In the genomic region with DNA sequence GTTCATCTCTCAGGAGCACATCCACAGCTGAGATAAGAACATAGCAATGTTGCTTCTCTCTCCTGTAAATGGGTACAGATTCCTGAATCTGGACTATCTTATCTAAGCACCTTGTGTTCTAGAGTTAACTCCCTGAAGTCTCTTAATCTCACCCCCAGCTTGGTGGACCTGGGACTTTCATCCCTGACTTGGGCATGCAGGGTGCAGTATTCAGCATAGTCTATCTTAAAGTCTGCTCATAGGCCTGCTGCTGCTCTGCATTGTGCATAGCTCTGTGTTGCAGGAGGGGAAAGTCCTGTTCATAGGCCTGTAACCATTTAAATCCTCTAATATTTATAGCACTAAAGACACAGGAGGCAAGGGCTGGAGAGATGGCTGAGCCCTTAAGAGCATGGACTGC, we compare ENCODE assay signal across 8 mouse cellular contexts. TPM values are rescaled to one million over a fixed set of nuclear protein-coding genes. Genes with fewer than 3 reads are reported as not detected.
DNase-seq lines count a peak whose midpoint lies in the region; ATAC-seq and TF ChIP-seq lines count a peak whose summit lies in the region.
"Not testable (repeated sequence)": the region's sequence is repeated elsewhere in the genome, so short reads cannot be mapped to it uniquely, and the experiment has no call there.
"Had no signal": no experiment of that assay in that cellular context is flagged by ENCODE, and none has a peak within 500 bp of the region (broad histone marks: within the 10 kb centered on the region; RNA-seq: fewer than 3 reads in every experiment).

No protein-coding gene starts in this region.

- TF ChIP-seq CTCF in intestine, postnatal 0 days (IDR thresholded peaks at IDR 0.05; ENCODE audit: low read depth); small intestine, adult 2 months (IDR thresholded peaks at IDR 0.05; ENCODE audit: extremely low read depth, insufficient read length, insufficient replicate concordance, low read depth, low read length): not testable (repeated sequence)

- peak; percentile 34 for DNase-seq in intestine, embryonic 14.5 days (ENCODE audit: low spot score)

- not testable (repeated sequence) for ATAC-seq in intestine, embryonic 14.5 days (replicated peaks; ENCODE audit: low FRiP score, low TSS enrichment, low read depth)
- peak; percentile 50 for ATAC-seq in intestine, embryonic 16.5 days
- peak; percentile 61 for ATAC-seq in intestine, postnatal 0 days

- not testable (repeated sequence) for H3K4me1 ChIP-seq in intestine, embryonic 14.5 days (replicated peaks; ENCODE audit: control insufficient read depth, insufficient read depth, low read length); intestine, embryonic 16.5 days (ENCODE audit: control insufficient read depth, insufficient read depth, low read length); intestine, postnatal 0 days (replicated peaks; ENCODE audit: control insufficient read depth, insufficient read depth, low read length); small intestine, adult 2 months (ENCODE audit: control insufficient read depth, insufficient read depth, insufficient read length, low read length)

- H3K27ac ChIP-seq in intestine, embryonic 14.5 days (ENCODE audit: low read depth); intestine, embryonic 16.5 days (ENCODE audit: low read length); intestine, postnatal 0 days (ENCODE audit: low read depth, low read length): not testable (repeated sequence)
- peak overlapping the region; percentile 71; the same call in 1 of the 2 replicates for H3K27ac ChIP-seq in small intestine, adult 2 months (ENCODE audit: insufficient read depth, low read depth, low read length)

- H3K9ac ChIP-seq in intestine, embryonic 14.5 days (ENCODE audit: low read length); intestine, embryonic 16.5 days (ENCODE audit: low read depth, low read length); intestine, postnatal 0 days (ENCODE audit: low read depth, low read length): not testable (repeated sequence)

- not testable (repeated sequence) for H3K4me3 ChIP-seq in intestine, embryonic 14.5 days (ENCODE audit: low read depth, low read length); intestine, embryonic 16.5 days (ENCODE audit: low read length); intestine, postnatal 0 days (ENCODE audit: low read depth, low read length); small intestine, adult 2 months (ENCODE audit: low read depth, low read length)

- not testable (repeated sequence) for H3K36me3 ChIP-seq in intestine, embryonic 14.5 days (ENCODE audit: control insufficient read depth, insufficient read depth, low read length); intestine, embryonic 16.5 days (ENCODE audit: control insufficient read depth, insufficient read depth, low read length); intestine, postnatal 0 days (ENCODE audit: control insufficient read depth, insufficient read depth); small intestine, adult 2 months (ENCODE audit: control insufficient read depth, insufficient read depth, low read length)

- not testable (repeated sequence) for H3K9me3 ChIP-seq in intestine, embryonic 14.5 days (ENCODE audit: control insufficient read depth, low read length); intestine, embryonic 16.5 days (ENCODE audit: control insufficient read depth, low read length); intestine, postnatal 0 days (ENCODE audit: control insufficient read depth)

- H3K27me3 ChIP-seq in intestine, embryonic 14.5 days (replicated peaks; ENCODE audit: control insufficient read depth, insufficient read depth, low read length); intestine, embryonic 16.5 days (replicated peaks; ENCODE audit: control insufficient read depth, insufficient read depth, low read length); intestine, postnatal 0 days (replicated peaks; ENCODE audit: control insufficient read depth, insufficient read depth, low read length); small intestine, adult 2 months (ENCODE audit: control insufficient read depth, insufficient read depth, low read length): not testable (repeated sequence)

- H3K4me2 ChIP-seq in intestine, embryonic 14.5 days (ENCODE audit: low read length); intestine, embryonic 16.5 days (ENCODE audit: low read depth, low read length); intestine, postnatal 0 days (replicated peaks; ENCODE audit: low read depth): not testable (repeated sequence)

- TF ChIP-seq POLR2A in small intestine, adult 2 months (IDR thresholded peaks at IDR 0.05; ENCODE audit: low read depth, low read length) = not testable (repeated sequence)

RNA-seq across cellular contexts. Expression of a gene that starts 5.8 kb away (rescaled TPM):
- polyA plus RNA-seq in intestine, embryonic 14.5 days (2014; fragmentation: Nextera tagmentation; extraction: Ambion mirVana) = 1.2 and 1.6 TPM in 2 replicates
- polyA plus RNA-seq in intestine, embryonic 16.5 days (2015; fragmentation: Nextera tagmentation; extraction: Ambion mirVana) = 8.8 and 12.8 TPM in 2 replicates
- polyA plus RNA-seq in intestine, postnatal 0 days (2015; fragmentation: Nextera tagmentation; extraction: Ambion mirVana) = 56.2 and 60.6 TPM in 2 replicates
- 36.3 and 83.4 TPM in 2 replicates for polyA plus RNA-seq in small intestine, adult 2 months (2012; rRNA removed)
- polyA plus RNA-seq: activated CD4-positive, CD25-positive, alpha-beta regulatory T cell, adult 4 months; G1E had no signal

RNA-seq across cellular contexts. Expression of a gene that starts 16.0 kb away (rescaled TPM):
- polyA plus RNA-seq in intestine, embryonic 14.5 days (2014; fragmentation: Nextera tagmentation; extraction: Ambion mirVana) = 37.3 and 39.1 TPM in 2 replicates
- polyA plus RNA-seq in intestine, embryonic 16.5 days (2015; fragmentation: Nextera tagmentation; extraction: Ambion mirVana) = 136 and 184 TPM in 2 replicates
- 693 and 712 TPM in 2 replicates for polyA plus RNA-seq in intestine, postnatal 0 days (2015; fragmentation: Nextera tagmentation; extraction: Ambion mirVana)
- 554 and 1,052 TPM in 2 replicates for polyA plus RNA-seq in small intestine, adult 2 months (2012; rRNA removed)
- polyA plus RNA-seq: adrenal gland, adult 2 months; G1E; Patski had no signal

RNA-seq across cellular contexts. Expression of a gene that starts 53.4 kb away (rescaled TPM):
- polyA plus RNA-seq in intestine, embryonic 14.5 days (2014; fragmentation: Nextera tagmentation; extraction: Ambion mirVana) = 2.5 and 4.4 TPM in 2 replicates
- polyA plus RNA-seq in intestine, embryonic 16.5 days (2015; fragmentation: Nextera tagmentation; extraction: Ambion mirVana) = 4.8 and 5.1 TPM in 2 replicates
- 11.9 and 14.0 TPM in 2 replicates for polyA plus RNA-seq in intestine, postnatal 0 days (2015; fragmentation: Nextera tagmentation; extraction: Ambion mirVana)
- polyA plus RNA-seq in small intestine, adult 2 months (2012; rRNA removed) = 60.9 and 159 TPM in 2 replicates
- polyA plus RNA-seq: G1E had no signal
